In the genomic region with DNA sequence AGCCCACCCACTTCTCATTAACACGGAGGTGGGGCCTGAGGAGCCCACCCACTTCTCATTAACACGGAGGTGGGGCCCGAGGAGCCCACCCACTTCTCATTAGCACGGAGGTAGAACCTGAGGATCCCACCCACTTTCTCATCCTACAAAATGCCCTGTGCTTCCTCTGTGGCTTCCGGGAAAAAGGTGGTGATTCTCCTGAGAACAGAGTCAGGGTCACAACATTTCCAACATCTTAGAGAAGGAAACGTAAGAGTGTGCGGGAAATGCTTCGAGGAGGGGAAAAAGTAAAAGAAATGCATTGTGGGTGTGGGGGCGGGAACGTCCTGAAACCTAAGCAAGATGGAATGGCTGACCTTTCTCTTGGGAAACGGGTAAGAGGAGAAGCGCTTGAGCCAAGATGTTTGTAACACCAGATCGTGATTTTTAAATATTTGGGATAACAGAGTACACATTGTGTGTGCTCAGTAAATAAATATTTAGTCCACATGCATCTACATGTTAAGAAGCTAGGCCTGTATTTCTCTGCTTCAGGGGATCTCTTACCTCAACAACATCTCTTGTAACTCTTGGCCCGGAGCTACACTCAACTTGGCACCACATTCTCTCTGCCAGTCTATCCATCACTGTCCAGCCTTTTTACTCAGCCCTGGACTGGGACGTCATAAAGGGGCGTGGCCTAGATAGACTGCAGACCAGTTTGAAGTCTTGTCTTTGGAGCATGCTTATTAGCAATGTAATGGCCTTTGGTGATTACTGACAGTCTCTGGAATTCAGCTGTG, we compare ENCODE assay signal across 12 mouse cellular contexts.
DNase-seq lines count a peak whose midpoint lies in the region; ATAC-seq and TF ChIP-seq lines count a peak whose summit lies in the region.
"Had no signal": no experiment of that assay in that cellular context is flagged by ENCODE, and none has a peak within 500 bp of the region (broad histone marks: within the 10 kb centered on the region; RNA-seq: fewer than 3 reads in every experiment).

No protein-coding gene starts in this region.

- H3K36me3 ChIP-seq in kidney, adult 2 months (ENCODE audit: control insufficient read depth, insufficient read depth, low read length) = no peaks in the 10 kb centered on the region
- H3K36me3 ChIP-seq in liver, embryonic 12.5 days = no peaks in the 10 kb centered on the region

- H3K27ac ChIP-seq in kidney, adult 2 months (ENCODE audit: insufficient read depth, low read depth, low read length) = no peak overlapping the region
- H3K27ac ChIP-seq in liver, embryonic 12.5 days = no peak overlapping the region
- H3K27ac ChIP-seq: left cerebral cortex, adult 2 months; neural tube, embryonic 13.5 days had no signal

- 56% methylated on average over 16 of the region's 16 CpGs for WGBS in kidney, adult 2 months
- 58% methylated on average over 16 of the region's 16 CpGs for WGBS in liver, embryonic 12.5 days (ENCODE audit: insufficient replicate concordance)

- H3K9me3 ChIP-seq in liver, embryonic 12.5 days (replicated peaks) = no peaks in the 10 kb centered on the region
- H3K9me3 ChIP-seq: neural tube, embryonic 13.5 days had no signal

- peak; percentile 91 for DNase-seq in heart, adult 11 months
- DNase-seq in heart, adult 8-10 months (ENCODE audit: low spot score) = no peak
- peak; percentile 66 for DNase-seq in adrenal gland, adult 2 months
- peak; percentile 30 for DNase-seq in kidney, adult 2 months
- DNase-seq in lung, postnatal 10 days = peak; percentile 79
- no peak for DNase-seq in left cerebral cortex, postnatal 4 days
- DNase-seq in natural killer cell, adult 2 months (ENCODE audit: low spot score in 2 of 2) = no peak
- DNase-seq: B cell, adult 2 months; cerebellum, adult 9-11 months had no signal

- TF ChIP-seq POLR2A in kidney, adult 2 months (IDR thresholded peaks at IDR 0.05; ENCODE audit: low read depth, low read length) = no peak

- no peak for ATAC-seq in liver, embryonic 12.5 days

- no peaks in the 10 kb centered on the region for H3K4me1 ChIP-seq in kidney, adult 2 months (ENCODE audit: control insufficient read depth, insufficient read depth, low read length)
- peaks cover 5% of the 10 kb centered on the region; the same call in 1 of the 2 replicates for H3K4me1 ChIP-seq in liver, embryonic 12.5 days
- H3K4me1 ChIP-seq: neural tube, embryonic 13.5 days had no signal

- H3K4me2 ChIP-seq in liver, embryonic 12.5 days = no peak overlapping the region
- H3K4me2 ChIP-seq: neural tube, embryonic 13.5 days had no signal

- H3K9ac ChIP-seq in liver, embryonic 12.5 days = no peak overlapping the region
- H3K9ac ChIP-seq: neural tube, embryonic 13.5 days had no signal

- intact Hi-C loops in left cerebral cortex, postnatal 4 days (cut with DNase I) = no loop called here

- no peaks in the 10 kb centered on the region for H3K27me3 ChIP-seq in kidney, adult 2 months (replicated peaks; ENCODE audit: control insufficient read depth, insufficient read depth, low read length)
- no peaks in the 10 kb centered on the region for H3K27me3 ChIP-seq in liver, embryonic 12.5 days (replicated peaks)
- H3K27me3 ChIP-seq: neural tube, embryonic 13.5 days had no signal

- H3K4me3 ChIP-seq in kidney, adult 2 months (ENCODE audit: insufficient read depth, low read depth, low read length) = no peak overlapping the region
- no peak overlapping the region for H3K4me3 ChIP-seq in liver, embryonic 12.5 days
- H3K4me3 ChIP-seq: left cerebral cortex, adult 2 months; neural tube, embryonic 13.5 days had no signal

- TF ChIP-seq CTCF in kidney, adult 2 months (conservative IDR thresholded peaks at IDR 0.05; ENCODE audit: insufficient read depth, insufficient read length, low read depth, low read length) = no peak

Comparison
In these comparisons a context has a peak if more than half of its experiments do, and no peak if none do; other contexts are left out.
1. DNase-seq: peak in heart, adult 11 months (single experiment), adrenal gland, adult 2 months (single experiment), kidney, adult 2 months (single experiment) and lung, postnatal 10 days (single experiment); none in heart, adult 8-10 months (single experiment), left cerebral cortex, postnatal 4 days (single experiment) and natural killer cell, adult 2 months (0 of 2).